Mouse (Mus musculus): ENCODE data around the gene Gsn. TPM values are rescaled to one million over a fixed set of nuclear protein-coding genes. Genes with fewer than 3 reads are reported as not detected.

The Gsn gene
- total and polyA plus RNA-seq, 3 experiments: 24.2 to 54.2 (median 42.9) TPM

DNA sequence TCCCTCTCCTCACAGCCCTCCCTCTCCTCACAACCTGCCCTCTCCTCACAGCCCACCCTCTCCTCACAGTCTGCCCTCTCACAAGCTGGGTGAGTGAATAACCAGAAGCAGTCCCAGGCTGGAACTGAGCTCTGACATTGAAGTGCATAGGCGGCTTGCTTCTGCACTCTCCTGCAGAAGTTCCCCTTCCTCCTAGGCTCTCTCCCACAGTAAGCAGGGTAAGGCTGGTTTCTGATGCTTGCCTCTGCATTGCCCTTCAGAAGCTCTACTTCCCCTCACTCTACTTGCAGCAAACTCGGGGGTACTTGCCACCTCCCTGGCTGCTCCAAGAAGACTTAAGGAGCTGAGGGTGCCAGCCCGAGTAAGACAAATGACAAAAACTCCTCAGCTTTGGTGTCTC lies 11.9 kb upstream of the Gsn start:
- Histone ChIP-seq H3K9me3 (replicated peaks; ENCODE audit: low read length) (peaks cover 7% of the 10 kb centered on the region), H3K79me2 (replicated peaks; ENCODE audit: control insufficient read depth, extremely low read depth, insufficient read depth, poor library complexity, severe bottlenecking) (no peaks in the 10 kb centered on the region), H3K9ac (ENCODE audit: insufficient read depth, low read depth) (no peak overlapping the region), H3K36me3 (replicated peaks in 1 of 2; ENCODE audit: control insufficient read depth in 1 of 2, insufficient read depth in 1 of 2, low read length in 1 of 2) (no peaks in the 10 kb centered on the region), H3K4me1 (ENCODE audit: control insufficient read depth in 1 of 2, insufficient read depth in 2 of 2) (peaks cover 3 to 17% of the 10 kb centered on the region in 2 experiments; a peak in 3 of 4 replicates), H3K27ac (ENCODE audit: insufficient read depth, low read depth) (no peak overlapping the region), H3K4me2 (ENCODE audit: insufficient read depth, low read depth, poor library complexity, severe bottlenecking) (no peak overlapping the region), H3K27me3 (replicated peaks) (no peaks in the 10 kb centered on the region), H3K4me3 (replicated peaks in 1 of 3; ENCODE audit: low read depth in 2 of 3, low read length in 2 of 3, poor library complexity in 1 of 3) (no peak overlapping the region)
- dilution Hi-C loops (cut with MboI; ENCODE audit: extremely low pct_ligation_motif_present, extremely low pct_unique_long_range_greater_than_20kb, low sequenced_read_pairs): no loop called here
- in situ Hi-C loops (cut with MboI; ENCODE audit: low pct_ligation_motif_present, low pct_unique_long_range_greater_than_20kb, low sequenced_read_pairs): no loop called here
- no peak for TF ChIP-seq NELFE (IDR thresholded peaks at IDR 0.05; ENCODE audit: low read depth, low read length)
- DNase-seq (ENCODE audit: extremely low read depth): no peak

DNA sequence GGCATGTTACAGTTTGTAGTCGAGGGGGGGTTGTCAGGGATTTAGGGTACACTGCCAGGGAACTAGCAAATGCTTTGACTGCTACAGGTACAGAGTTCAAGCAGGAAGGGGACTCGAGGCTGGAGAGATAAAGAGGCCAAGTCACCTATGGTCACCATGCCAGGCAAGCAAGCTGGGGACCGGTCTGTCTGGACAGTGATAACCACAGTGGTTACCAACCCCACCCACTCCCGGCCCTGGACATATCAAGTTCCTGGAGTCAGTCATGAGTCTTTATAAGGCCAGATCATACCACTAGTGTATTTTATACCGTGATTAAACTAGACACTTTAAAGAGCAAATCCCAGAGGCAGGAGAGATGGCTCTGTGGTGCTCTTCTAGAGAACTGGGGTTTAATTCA lies 8.4 kb upstream of the Gsn start:
- Histone ChIP-seq H3K27ac (ENCODE audit: insufficient read depth, low read depth) (no peak overlapping the region), H3K36me3 (replicated peaks in 1 of 2; ENCODE audit: control insufficient read depth in 1 of 2, insufficient read depth in 1 of 2, low read length in 1 of 2) (no peaks in the 10 kb centered on the region), H3K27me3 (replicated peaks) (no peaks in the 10 kb centered on the region), H3K4me3 (replicated peaks in 1 of 3; ENCODE audit: low read depth in 2 of 3, low read length in 2 of 3, poor library complexity in 1 of 3) (no peak overlapping the region), H3K4me1 (ENCODE audit: control insufficient read depth in 1 of 2, insufficient read depth in 2 of 2) (peaks cover 0 to under 1% of the 10 kb centered on the region in 2 experiments; a peak in 1 of 4 replicates), H3K79me2 (replicated peaks; ENCODE audit: control insufficient read depth, extremely low read depth, insufficient read depth, poor library complexity, severe bottlenecking) (no peaks in the 10 kb centered on the region), H3K9me3 (replicated peaks; ENCODE audit: low read length) (peaks cover 7% of the 10 kb centered on the region), H3K9ac (ENCODE audit: insufficient read depth, low read depth) (no peak overlapping the region), H3K4me2 (ENCODE audit: insufficient read depth, low read depth, poor library complexity, severe bottlenecking) (no peak overlapping the region)
- TF ChIP-seq POLR2AphosphoS2 (IDR thresholded peaks at IDR 0.05; ENCODE audit: low read depth, low read length): no peak
- no peak for TF ChIP-seq PAX5 (IDR thresholded peaks at IDR 0.05; ENCODE audit: low read length)
- no peak for TF ChIP-seq JUN (IDR thresholded peaks at IDR 0.05; ENCODE audit: insufficient read depth, low read depth, low read length)
- TF ChIP-seq ZNF384 (IDR thresholded peaks at IDR 0.05; ENCODE audit: low read depth, low read length): no peak
- no peak for TF ChIP-seq MXI1 (IDR thresholded peaks at IDR 0.05; ENCODE audit: low read depth, low read length)
- no peak for TF ChIP-seq ZKSCAN1 (IDR thresholded peaks at IDR 0.05; ENCODE audit: borderline replicate concordance, low read depth, low read length)
- no peak for TF ChIP-seq GABPA (IDR thresholded peaks at IDR 0.05; ENCODE audit: insufficient replicate concordance, low read depth, low read length)
- TF ChIP-seq TCF12 (IDR thresholded peaks at IDR 0.05; ENCODE audit: low read depth, low read length): no peak
- TF ChIP-seq JUND (conservative IDR thresholded peaks at IDR 0.05; ENCODE audit: low read depth, low read length): no peak
- no peak for TF ChIP-seq ELF1 (IDR thresholded peaks at IDR 0.05; ENCODE audit: low read depth, low read length)
- TF ChIP-seq ZC3H11A (IDR thresholded peaks at IDR 0.05; ENCODE audit: low read depth, low read length): no peak
- TF ChIP-seq POLR2A (IDR thresholded peaks at IDR 0.05; ENCODE audit: low read depth, low read length): no peak
- no peak for TF ChIP-seq KAT2A (IDR thresholded peaks at IDR 0.05; ENCODE audit: insufficient replicate concordance, low read length)
- no peak for TF ChIP-seq SMC3 (IDR thresholded peaks at IDR 0.05; ENCODE audit: low read depth, low read length)
- no peak for TF ChIP-seq IRF4 (IDR thresholded peaks at IDR 0.05; ENCODE audit: low read depth, low read length)
- no peak for TF ChIP-seq MAX (IDR thresholded peaks at IDR 0.05; ENCODE audit: low read length)
- in situ Hi-C loops (cut with MboI; ENCODE audit: low pct_ligation_motif_present, low pct_unique_long_range_greater_than_20kb, low sequenced_read_pairs): no loop called here
- DNase-seq (ENCODE audit: extremely low read depth): no peak
- dilution Hi-C loops (cut with MboI; ENCODE audit: extremely low pct_ligation_motif_present, extremely low pct_unique_long_range_greater_than_20kb, low sequenced_read_pairs): no loop called here
